Comparison of ENCODE assay signal across 9 mouse cellular contexts in genomic region chr2:180919913-180920809, GRCm38 (mm10). TPM values are rescaled to one million over a fixed set of nuclear protein-coding genes. Genes with fewer than 3 reads are reported as not detected.
DNase-seq lines count a peak whose midpoint lies in the region; ATAC-seq and TF ChIP-seq lines count a peak whose summit lies in the region.
"Had no signal": no experiment of that assay in that cellular context is flagged by ENCODE, and none has a peak within 500 bp of the region (broad histone marks: within the 10 kb centered on the region; RNA-seq: fewer than 3 reads in every experiment).

No protein-coding gene starts in this region.

- in situ Hi-C loops in CH12.LX (cut with MboI; ENCODE audit: low pct_ligation_motif_present, low pct_unique_long_range_greater_than_20kb, low sequenced_read_pairs) = no loop called here

- WGBS in hindbrain, embryonic 16.5 days = 1% methylated on average over 61 of the region's 61 CpGs
- under 1% methylated on average over 61 of the region's 61 CpGs for WGBS in lung, adult 2 months
- under 1% methylated on average over 61 of the region's 61 CpGs for WGBS in neural tube, embryonic 15.5 days

- H3K4me2 ChIP-seq in CH12.LX (ENCODE audit: insufficient read depth, low read depth, poor library complexity, severe bottlenecking) = peak overlapping the region; percentile 58
- peak overlapping the region; percentile 92 for H3K4me2 ChIP-seq in hindbrain, embryonic 16.5 days (ENCODE audit: low read length)
- H3K4me2 ChIP-seq in neural tube, embryonic 15.5 days = peak overlapping the region; percentile 89

- H3K4me1 ChIP-seq in CH12.LX (ENCODE audit: control insufficient read depth in 1 of 2, insufficient read depth in 2 of 2) = peaks cover 0 to 35% of the 10 kb centered on the region in 2 experiments; a peak in 2 of 4 replicates
- H3K4me1 ChIP-seq in hindbrain, embryonic 16.5 days (ENCODE audit: control insufficient read depth, insufficient read depth, low read depth, low read length) = peaks cover 9% of the 10 kb centered on the region
- H3K4me1 ChIP-seq in lung, adult 2 months (ENCODE audit: control insufficient read depth, insufficient read depth, low read length) = peaks cover 13% of the 10 kb centered on the region
- peaks cover 35% of the 10 kb centered on the region for H3K4me1 ChIP-seq in neural tube, embryonic 15.5 days

- H3K4me3 ChIP-seq in CH12.LX (replicated peaks in 1 of 3; ENCODE audit: low read depth in 2 of 3, low read length in 2 of 3, poor library complexity in 1 of 3) = peak overlapping the region; percentile 93 to 100 (median 99)
- H3K4me3 ChIP-seq in hindbrain, embryonic 16.5 days (ENCODE audit: low read length) = peak overlapping the region; percentile 100
- peak overlapping the region; percentile 97 for H3K4me3 ChIP-seq in lung, adult 2 months (replicated peaks; ENCODE audit: extremely low read depth, low read depth, low read length)
- H3K4me3 ChIP-seq in neural tube, embryonic 15.5 days (replicated peaks) = peak overlapping the region; percentile 100

- no peak overlapping the region for H3K27ac ChIP-seq in CH12.LX (ENCODE audit: insufficient read depth, low read depth)
- peak overlapping the region; percentile 68 for H3K27ac ChIP-seq in hindbrain, embryonic 16.5 days (ENCODE audit: low read depth, low read length)
- peak overlapping the region; percentile 80 for H3K27ac ChIP-seq in neural tube, embryonic 15.5 days (replicated peaks)

- peak overlapping the region; percentile 98 for H3K9ac ChIP-seq in CH12.LX (ENCODE audit: insufficient read depth, low read depth)
- peak overlapping the region; percentile 90 for H3K9ac ChIP-seq in hindbrain, embryonic 16.5 days (ENCODE audit: low read depth, low read length)
- peak overlapping the region; percentile 99 for H3K9ac ChIP-seq in neural tube, embryonic 15.5 days (replicated peaks)

- no peak for TF ChIP-seq CTCF in CH12.LX (conservative IDR thresholded peaks at IDR 0.05 in 1 of 2, IDR thresholded peaks at IDR 0.05 in 1 of 2; ENCODE audit: low read depth in 2 of 2, low read length in 2 of 2)
- TF ChIP-seq CTCF in lung, adult 2 months (IDR thresholded peaks at IDR 0.05; ENCODE audit: insufficient read depth, low read length) = no peak

- H3K27me3 ChIP-seq in CH12.LX (replicated peaks) = peaks cover 9% of the 10 kb centered on the region
- no peaks in the 10 kb centered on the region for H3K27me3 ChIP-seq in hindbrain, embryonic 16.5 days (replicated peaks; ENCODE audit: control insufficient read depth, insufficient read depth, low read length)
- H3K27me3 ChIP-seq in neural tube, embryonic 15.5 days (replicated peaks) = peaks cover 5% of the 10 kb centered on the region; the same call in 1 of the 2 replicates

- peak; percentile 13; the same call in 1 of the 2 replicates for ATAC-seq in erythroid progenitor cell, adult 5-6 weeks (replicated peaks; ENCODE audit: low FRiP score, poor library complexity, severe bottlenecking)
- ATAC-seq in hindbrain, embryonic 16.5 days = peak; percentile 76
- peak; percentile 64 for ATAC-seq in neural tube, embryonic 15.5 days (ENCODE audit: low FRiP score)

- TF ChIP-seq RAD21 in CH12.LX (IDR thresholded peaks at IDR 0.05; ENCODE audit: low read depth, low read length) = no peak

- peaks cover 52% of the 10 kb centered on the region for H3K79me2 ChIP-seq in CH12.LX (replicated peaks; ENCODE audit: control insufficient read depth, extremely low read depth, insufficient read depth, poor library complexity, severe bottlenecking)

- DNase-seq in heart, adult 11 months = peak; percentile 91
- no peak for DNase-seq in heart, adult 9 months (ENCODE audit: low spot score in 2 of 2)
- DNase-seq in CH12.LX (ENCODE audit: extremely low read depth) = no peak
- DNase-seq in lung, adult 2 months = no peak
- DNase-seq in frontal cortex, adult 2 months (ENCODE audit: extremely low spot score in 1 of 2, low spot score in 1 of 2) = no peak

- dilution Hi-C loops in CH12.LX (cut with MboI; ENCODE audit: extremely low pct_ligation_motif_present, extremely low pct_unique_long_range_greater_than_20kb, low sequenced_read_pairs) = no loop called here

- no peak for TF ChIP-seq POLR2A in CH12.LX (IDR thresholded peaks at IDR 0.05; ENCODE audit: low read depth, low read length)
- TF ChIP-seq POLR2A in lung, adult 2 months (IDR thresholded peaks at IDR 0.05; ENCODE audit: borderline replicate concordance, extremely low read depth, low read depth, low read length) = no peak

- H3K9me3 ChIP-seq in CH12.LX (replicated peaks; ENCODE audit: low read length) = no peaks in the 10 kb centered on the region
- H3K9me3 ChIP-seq in hindbrain, embryonic 16.5 days (ENCODE audit: control insufficient read depth, low read length) = no peaks in the 10 kb centered on the region
- no peaks in the 10 kb centered on the region for H3K9me3 ChIP-seq in neural tube, embryonic 15.5 days (replicated peaks)

- H3K36me3 ChIP-seq in CH12.LX (replicated peaks in 1 of 2; ENCODE audit: control insufficient read depth in 1 of 2, insufficient read depth in 1 of 2, low read length in 1 of 2) = peaks cover 23 to 35% of the 10 kb centered on the region in 2 experiments
- peaks cover 10% of the 10 kb centered on the region for H3K36me3 ChIP-seq in hindbrain, embryonic 16.5 days (ENCODE audit: control insufficient read depth, insufficient read depth, low read length)
- peaks cover 28% of the 10 kb centered on the region for H3K36me3 ChIP-seq in neural tube, embryonic 15.5 days

- no peak for TF ChIP-seq EP300 in CH12.LX (IDR thresholded peaks at IDR 0.05; ENCODE audit: low read length)

TF ChIP-seq in CH12.LX, 34 proteins besides CTCF, POLR2A, EP300 and RAD21:
- TF ChIP-seq MXI1 (IDR thresholded peaks at IDR 0.05; ENCODE audit: low read depth, low read length) (no peak), ELF1 (IDR thresholded peaks at IDR 0.05; ENCODE audit: low read depth, low read length) (0 out of 2 replicates have a peak, but pooled peaks have one; percentile 28)

RNA-seq across cellular contexts. Expression of gene Ythdf1, which starts 0.6 kb away (rescaled TPM):
- total RNA-seq in CH12.LX (2012; rRNA removed) (27.5 and 33.1 TPM in 2 replicates), CH12.LX (2014; rRNA removed) (40.7 and 42.5 TPM in 2 replicates)
- polyA plus RNA-seq in CH12.LX (2012; ENCODE audit: insufficient read length, low read depth) = 57.4 and 67.0 TPM in 2 replicates
- total RNA-seq in erythroid progenitor cell, adult 5-6 weeks (2015; ENCODE audit: low replicate concordance) = 28.1 and 35.0 TPM in 2 replicates
- 12.1 and 37.7 TPM in 2 replicates for total RNA-seq in erythroid progenitor cell, adult 5-6 weeks (2017; ENCODE audit: low replicate concordance)
- 12.0 and 33.7 TPM in 2 replicates for polyA plus RNA-seq in hindbrain, embryonic 16.5 days (2015; fragmentation: Nextera tagmentation; extraction: Ambion mirVana)
- 28.2 and 42.9 TPM in 2 replicates for polyA plus RNA-seq in lung, adult 2 months (2012; rRNA removed)
- 48.2 and 50.0 TPM in 2 replicates for polyA plus RNA-seq in neural tube, embryonic 15.5 days (2015; fragmentation: Nextera tagmentation; extraction: Ambion mirVana)
- 43.1 and 45.7 TPM in 2 replicates for polyA plus RNA-seq in frontal cortex, adult 2 months (2012; rRNA removed)

RNA-seq across cellular contexts. Expression of gene Birc7, which starts 8.7 kb away (rescaled TPM):
- total RNA-seq in CH12.LX (2012; rRNA removed) = not detected in 2 replicates
- total RNA-seq in CH12.LX (2014; rRNA removed) = not detected in 2 replicates
- polyA plus RNA-seq in CH12.LX (2012; ENCODE audit: insufficient read length, low read depth) = not detected in 2 replicates
- total RNA-seq in erythroid progenitor cell, adult 5-6 weeks (2015; ENCODE audit: low replicate concordance) = not detected in 2 replicates
- not detected in 2 replicates for total RNA-seq in erythroid progenitor cell, adult 5-6 weeks (2017; ENCODE audit: low replicate concordance)
- polyA plus RNA-seq in hindbrain, embryonic 16.5 days (2015; fragmentation: Nextera tagmentation; extraction: Ambion mirVana) = 0.13 and 0.26 TPM in 2 replicates
- polyA plus RNA-seq in lung, adult 2 months (2012; rRNA removed) = not detected in 2 replicates
- polyA plus RNA-seq in neural tube, embryonic 15.5 days (2015; fragmentation: Nextera tagmentation; extraction: Ambion mirVana) = 0.20 TPM in 1 of 2 replicates, not detected in the other
- polyA plus RNA-seq in frontal cortex, adult 2 months (2012; rRNA removed) = 0.08 and 0.42 TPM in 2 replicates
- total RNA-seq: left cerebral cortex, postnatal 36 days had no signal

RNA-seq across cellular contexts. Expression of gene Nkain4, which starts 34.3 kb away (rescaled TPM):
- total RNA-seq in CH12.LX (2012; rRNA removed) (not detected in 2 replicates), CH12.LX (2014; rRNA removed) (not detected in 2 replicates)
- polyA plus RNA-seq in CH12.LX (2012; ENCODE audit: insufficient read length, low read depth) = not detected in 2 replicates
- total RNA-seq in erythroid progenitor cell, adult 5-6 weeks (2015; ENCODE audit: low replicate concordance) = not detected in 2 replicates
- not detected in 2 replicates for total RNA-seq in erythroid progenitor cell, adult 5-6 weeks (2017; ENCODE audit: low replicate concordance)
- polyA plus RNA-seq in hindbrain, embryonic 16.5 days (2015; fragmentation: Nextera tagmentation; extraction: Ambion mirVana) = 106 and 107 TPM in 2 replicates
- polyA plus RNA-seq in lung, adult 2 months (2012; rRNA removed) = 87.4 and 123 TPM in 2 replicates
- 89.0 and 91.1 TPM in 2 replicates for polyA plus RNA-seq in neural tube, embryonic 15.5 days (2015; fragmentation: Nextera tagmentation; extraction: Ambion mirVana)
- 74.4 and 84.5 TPM in 2 replicates for polyA plus RNA-seq in frontal cortex, adult 2 months (2012; rRNA removed)

RNA-seq across cellular contexts. Expression of gene Arfgap1, which starts 46.9 kb away (rescaled TPM):
- total RNA-seq in CH12.LX (2012; rRNA removed) = 32.4 and 40.4 TPM in 2 replicates
- total RNA-seq in CH12.LX (2014; rRNA removed) = 21.3 and 28.2 TPM in 2 replicates
- polyA plus RNA-seq in CH12.LX (2012; ENCODE audit: insufficient read length, low read depth) = 37.5 and 40.0 TPM in 2 replicates
- total RNA-seq in erythroid progenitor cell, adult 5-6 weeks (2015; ENCODE audit: low replicate concordance) = 12.3 and 24.7 TPM in 2 replicates
- total RNA-seq in erythroid progenitor cell, adult 5-6 weeks (2017; ENCODE audit: low replicate concordance) = 23.5 and 32.6 TPM in 2 replicates
- 121 and 123 TPM in 2 replicates for polyA plus RNA-seq in hindbrain, embryonic 16.5 days (2015; fragmentation: Nextera tagmentation; extraction: Ambion mirVana)
- polyA plus RNA-seq in lung, adult 2 months (2012; rRNA removed) = 38.6 and 46.3 TPM in 2 replicates
- polyA plus RNA-seq in neural tube, embryonic 15.5 days (2015; fragmentation: Nextera tagmentation; extraction: Ambion mirVana) = 114 and 124 TPM in 2 replicates
- 127 and 143 TPM in 2 replicates for polyA plus RNA-seq in frontal cortex, adult 2 months (2012; rRNA removed)

Comparison
In these comparisons a context has a peak if more than half of its experiments do, and no peak if none do; other contexts are left out.
1. ATAC-seq: peak in every context shown above with its lines; median percentile 76 in hindbrain, embryonic 16.5 days; 64 in neural tube, embryonic 15.5 days; 13 in erythroid progenitor cell, adult 5-6 weeks.
2. RNA of gene Nkain4, which starts 34.3 kb away (polyA plus RNA-seq): 87.4 to 123 TPM in lung, adult 2 months, 106 to 107 TPM in hindbrain, embryonic 16.5 days, 89.0 to 91.1 TPM in neural tube, embryonic 15.5 days and 74.4 to 84.5 TPM in frontal cortex, adult 2 months; not detected in CH12.LX; every median in the first group is over 10 times any median in the second.
3. Peak in every context shown above with its lines, with median percentiles within 50 percentile points of each other: H3K4me2 ChIP-seq, H3K4me3 ChIP-seq and H3K9ac ChIP-seq.